Mouse (Mus musculus) heart, adult 9 months (tissue): Measurements from ENCODE around the gene Tctn1.

ENCODE experiments used
- DNase-seq, 2 experiments: peaks; one replicate each; pipeline ENCODE4 v3.0.0; 2022; ENCODE audit warnings: low spot score in 2 of 2

The Tctn1 gene

DNA sequence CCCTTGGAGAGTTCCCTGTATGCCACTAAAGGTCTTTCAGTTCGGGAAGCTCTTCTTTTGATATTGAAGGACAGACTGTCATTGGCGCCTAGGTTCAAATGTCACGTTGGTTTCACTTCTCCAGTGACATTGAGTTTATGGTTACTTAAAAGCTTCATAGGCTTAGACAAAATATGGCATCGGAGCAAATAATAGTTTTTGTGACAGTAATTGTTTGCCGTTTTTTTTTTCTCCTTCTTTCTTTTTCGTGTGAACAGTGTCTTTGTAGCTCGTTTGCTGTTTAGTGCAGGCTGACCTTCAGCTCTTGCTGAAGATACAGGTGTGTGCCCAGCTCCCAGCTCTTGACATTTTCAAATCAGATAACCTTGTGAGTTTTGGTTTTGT lies 21.5 kb upstream of the Tctn1 start:
- DNase-seq: no peak

DNA sequence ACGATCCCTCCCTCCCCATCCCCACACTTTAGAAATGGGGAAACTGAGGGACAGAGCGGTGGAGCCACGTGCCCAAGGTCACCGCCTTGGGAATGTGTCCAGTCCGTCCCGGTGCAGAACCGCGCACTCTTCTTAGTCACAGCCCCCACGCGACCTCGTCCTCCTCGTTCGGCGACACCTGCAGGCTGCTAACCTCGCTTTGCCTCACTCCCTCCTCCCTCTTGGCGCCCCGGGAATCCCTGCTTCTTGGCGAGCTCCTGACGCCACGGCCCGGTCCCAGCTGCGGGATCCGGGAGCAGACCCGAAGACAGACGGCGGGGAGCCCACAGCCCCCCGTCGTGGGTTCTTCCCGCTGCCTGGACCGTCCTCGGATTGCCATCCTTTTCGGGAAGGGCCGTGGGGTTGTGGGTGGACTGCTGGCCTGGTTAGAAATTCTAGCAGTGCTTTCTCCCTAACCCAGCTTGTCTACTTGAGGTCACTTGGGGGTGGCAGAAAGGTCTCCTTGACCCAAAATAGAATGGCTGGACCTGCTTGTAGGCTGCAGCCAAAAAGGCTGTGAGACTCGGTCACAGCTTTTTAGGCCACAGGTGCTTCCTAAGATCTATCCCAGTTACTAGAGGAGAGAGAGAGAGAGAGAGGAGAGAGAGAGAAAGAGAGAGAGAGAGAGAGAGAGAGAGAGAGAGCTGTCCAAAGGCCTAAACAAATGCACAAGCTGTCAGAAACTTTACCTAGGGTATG lies 20.9 kb upstream of the Tctn1 start:
- peak; percentile 47 to 52 for DNase-seq

- peak; percentile 86 to 88 for DNase-seq
These were observed 20.1 kb upstream of the Tctn1 start, which contains the start of gene Pptc7 for GRCm38 (mm10) chr5:122284183-122285028. TSS of gene Pptc7 (plus strand) at chr5:122284365.

DNA sequence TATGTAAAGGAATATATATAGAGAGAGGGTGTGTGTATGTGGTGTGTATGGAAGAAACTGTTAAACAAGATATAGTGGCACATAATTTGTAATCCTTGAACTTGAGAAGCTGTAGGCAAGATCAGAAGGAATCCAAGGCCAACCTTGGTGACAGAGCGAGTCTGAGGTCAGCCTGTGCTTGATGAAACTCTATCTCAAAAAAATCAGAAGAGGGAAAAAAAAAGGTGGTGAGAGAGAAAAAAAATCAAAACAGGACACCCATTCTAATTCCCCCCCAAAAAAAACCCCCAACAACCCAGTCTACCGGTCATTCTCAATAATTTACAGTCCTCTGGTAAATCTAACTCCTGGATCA lies 19.5 kb upstream of the Tctn1 start:
- DNase-seq: no peak

DNA sequence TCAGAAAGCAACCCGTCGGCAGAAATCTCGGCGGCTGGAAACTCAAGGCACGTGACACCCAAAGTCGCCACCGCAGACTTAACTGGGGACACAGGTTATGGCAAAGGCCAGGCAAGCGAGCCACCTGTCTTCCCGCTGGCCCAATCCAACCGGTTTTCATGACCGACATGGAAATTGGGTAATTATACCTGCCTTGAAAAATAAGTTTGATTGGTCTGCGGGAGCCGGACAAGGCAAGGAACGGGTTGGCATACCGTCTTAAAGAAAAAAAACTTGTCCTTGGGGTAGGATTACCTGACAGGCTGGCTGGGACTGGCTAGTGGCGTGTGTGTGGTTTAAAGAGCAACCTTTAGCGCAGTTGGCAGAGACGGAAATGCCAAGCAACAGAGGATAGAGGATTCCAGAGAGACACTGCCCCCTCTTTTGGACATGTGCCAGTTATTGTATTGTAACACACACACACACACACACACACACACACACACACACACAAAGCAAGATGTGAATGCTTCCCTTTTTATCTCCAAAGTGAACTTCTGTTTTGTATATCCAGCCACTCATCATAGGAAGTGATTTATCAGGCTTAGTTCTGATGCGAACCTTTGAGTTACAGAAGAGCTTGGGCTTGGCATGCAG lies 16.7 kb upstream of the Tctn1 start:
- DNase-seq: no peak

- no peak for DNase-seq
These were observed 16.2 kb upstream of the Tctn1 start for GRCm38 (mm10) chr5:122280422-122280826.

GRCm38 (mm10) chr5:122279799-122280421 lies 15.7 kb upstream of the Tctn1 start:
- no peak for DNase-seq

GRCm38 (mm10) chr5:122278946-122279345 lies 14.7 kb upstream of the Tctn1 start:
- DNase-seq: no peak

DNA sequence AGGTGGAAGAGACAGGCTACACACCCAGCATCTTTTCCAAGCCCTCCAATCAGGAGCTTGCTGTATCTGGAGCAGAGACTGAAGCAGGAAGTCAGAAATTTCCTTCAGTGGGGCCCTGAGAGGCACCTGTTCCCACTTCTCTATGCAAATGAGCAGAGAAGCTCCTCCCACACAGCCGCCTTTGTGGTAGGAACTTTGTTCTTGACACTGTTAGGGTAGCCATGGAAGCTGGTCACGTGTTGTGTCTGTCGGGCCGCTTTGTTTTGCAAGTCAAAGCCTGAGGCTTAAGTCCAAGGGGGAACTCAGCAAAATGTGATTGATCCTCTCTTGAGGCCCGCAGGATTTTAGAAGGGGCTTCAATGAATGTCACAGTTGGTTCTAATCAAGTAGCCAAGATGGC lies 10.5 kb upstream of the Tctn1 start:
- DNase-seq: no peak

DNA sequence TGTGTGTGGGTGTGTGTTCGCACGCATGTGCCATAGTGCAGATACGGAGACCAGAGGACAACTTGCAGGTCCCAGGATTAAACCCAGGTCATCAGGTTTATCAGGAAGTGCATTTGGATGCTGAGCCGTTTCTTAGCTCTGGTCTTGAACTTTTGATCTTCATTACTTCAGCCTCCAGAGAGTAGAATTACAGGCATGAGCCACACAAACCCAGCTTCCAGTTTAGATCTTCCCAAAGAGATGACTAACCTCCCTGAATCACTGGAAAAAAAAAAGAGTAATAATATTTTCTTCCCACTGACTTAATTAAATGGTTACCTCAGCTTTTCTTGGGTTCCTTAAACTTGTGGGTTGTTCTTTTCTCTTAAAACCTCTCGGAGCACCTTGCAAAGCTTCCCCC lies 8.6 kb upstream of the Tctn1 start:
- no peak for DNase-seq

DNA sequence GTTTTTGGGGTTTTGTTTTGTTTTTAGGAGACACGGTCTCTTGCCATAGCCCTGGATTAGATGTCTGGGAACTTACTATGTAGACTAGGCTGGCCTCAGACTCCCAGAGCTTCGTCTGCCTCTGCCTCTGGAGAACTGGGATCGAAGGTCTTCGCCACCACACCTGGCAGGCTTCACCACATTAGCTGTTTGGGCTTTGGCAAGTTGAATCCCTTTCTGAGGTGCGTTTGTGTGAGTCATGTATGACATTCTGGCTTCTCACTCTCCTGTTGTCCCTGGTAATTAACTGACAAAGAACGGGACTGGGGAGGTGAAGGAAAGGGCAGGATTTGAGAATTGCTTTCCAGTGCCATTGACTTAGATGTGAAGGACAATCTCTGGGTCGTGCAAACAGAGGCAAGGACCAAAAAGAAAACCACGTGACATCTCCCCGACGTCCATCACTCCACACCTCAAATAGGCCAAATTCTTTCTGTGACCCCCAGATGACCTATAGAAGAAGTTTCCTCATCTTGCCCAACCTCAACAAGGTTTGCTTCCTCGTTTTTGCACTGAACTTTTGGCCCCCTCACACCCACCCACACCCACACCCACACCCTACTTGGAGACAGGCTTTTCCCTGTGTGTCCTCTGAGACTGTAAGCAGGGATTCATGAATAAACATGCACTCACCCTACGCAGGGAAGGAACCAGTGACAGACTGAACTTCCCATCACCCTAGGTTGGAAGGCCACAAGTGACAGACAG lies 4.8 kb upstream of the Tctn1 start:
- no peak for DNase-seq

DNA sequence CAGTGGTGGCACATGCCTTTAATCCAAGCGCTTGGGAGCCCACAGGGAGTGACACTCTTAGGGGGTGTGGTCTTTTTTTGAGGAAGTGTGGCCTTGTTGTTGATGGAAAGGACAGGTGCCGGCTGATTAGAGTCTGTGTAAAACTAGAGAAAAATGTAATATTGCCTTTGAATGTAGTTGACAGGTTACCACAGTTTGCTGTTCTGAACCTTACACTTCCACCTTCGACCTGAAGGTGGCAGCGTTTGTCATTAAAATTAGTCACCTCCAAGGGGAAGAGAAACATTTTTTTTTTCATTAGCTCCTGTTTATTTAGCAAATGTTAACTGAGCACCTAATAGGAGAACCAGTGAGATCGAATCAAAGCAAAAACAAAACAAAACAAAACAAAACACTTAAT lies 3.6 kb upstream of the Tctn1 start:
- peak in 1 of 2 experiments; percentile 69 for DNase-seq

- DNase-seq: no peak
These were observed 2.9 kb upstream of the Tctn1 start for GRCm38 (mm10) chr5:122267136-122267535.

DNA sequence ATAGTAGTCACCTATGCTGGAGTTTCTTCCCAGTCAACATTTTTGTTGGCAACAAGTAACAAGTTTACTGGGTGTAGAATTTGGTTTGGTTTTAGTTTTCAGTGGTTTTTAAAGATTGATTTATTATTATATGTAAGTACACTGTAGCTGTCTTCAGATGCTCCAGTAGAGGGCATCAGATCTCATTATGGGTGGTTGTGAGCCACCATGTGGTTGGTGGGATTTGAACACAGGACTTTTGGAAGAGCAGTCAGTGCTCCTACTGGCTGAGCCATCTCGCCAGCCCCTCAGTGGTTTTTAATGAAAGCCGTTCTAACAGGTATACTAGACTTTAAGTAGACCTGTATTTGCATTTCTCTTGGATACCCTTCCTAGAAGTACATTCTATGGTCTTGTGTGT lies 1.7 kb upstream of the Tctn1 start:
- no peak for DNase-seq

DNA sequence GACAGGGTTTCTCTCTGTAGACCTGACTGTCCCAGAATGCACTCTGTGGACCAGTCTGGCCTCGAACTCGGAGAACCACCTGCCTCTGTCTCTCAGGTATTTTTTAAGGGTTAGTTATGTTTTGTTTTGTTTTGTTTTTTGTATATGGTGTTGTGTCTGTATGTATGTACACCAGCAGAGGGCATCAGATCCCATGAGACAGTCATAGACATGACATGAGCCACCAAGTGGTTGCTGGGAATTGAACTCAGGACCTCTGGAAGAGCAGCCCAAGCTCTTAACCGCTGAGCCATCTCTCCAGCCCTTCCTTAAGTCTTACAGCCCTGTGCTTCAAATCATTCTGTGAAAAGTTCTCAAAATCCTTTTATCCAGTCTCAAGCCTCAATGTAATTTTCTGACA lies 927 bp upstream of the Tctn1 start:
- no peak for DNase-seq

- no peak for DNase-seq
These were observed 2.2 kb downstream of the Tctn1 start for GRCm38 (mm10) chr5:122262104-122262503.

- DNase-seq: no peak
These were observed 6.1 kb downstream of the Tctn1 start for GRCm38 (mm10) chr5:122258027-122258741.

DNA sequence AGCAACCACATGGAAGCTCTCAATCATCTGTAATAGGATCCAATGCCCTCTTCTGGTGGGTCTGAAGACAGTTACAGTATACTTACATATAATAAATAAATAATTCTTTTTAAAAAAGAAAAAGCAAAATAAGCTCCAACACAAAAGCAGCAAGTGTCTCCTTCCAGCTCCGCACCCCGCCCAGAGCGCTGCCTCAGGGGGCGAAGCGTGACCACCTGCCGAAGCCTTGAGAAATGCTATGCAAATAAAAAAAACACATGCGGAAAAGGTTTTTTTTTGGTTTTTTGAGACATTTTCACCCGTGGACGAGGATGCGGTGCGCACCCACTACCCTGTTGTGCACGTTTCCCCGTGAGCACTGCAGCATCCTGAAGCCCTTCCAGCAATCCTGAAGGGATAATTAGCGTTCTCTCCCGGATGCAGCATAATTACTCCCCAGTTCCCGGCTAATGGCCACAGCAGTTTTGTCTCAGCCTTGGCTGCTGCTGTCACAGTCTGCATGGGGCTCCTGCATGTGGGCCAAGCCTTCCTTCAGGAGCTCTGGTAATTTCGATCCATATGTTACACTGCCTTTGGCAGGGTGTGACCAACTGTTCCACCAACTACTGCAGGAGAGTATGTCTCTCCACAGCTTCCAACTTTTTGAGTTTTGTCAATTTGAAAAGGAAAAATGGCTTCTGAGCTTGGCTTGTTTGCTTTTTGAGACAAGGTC lies 12.2 kb downstream of the Tctn1 start:
- no peak for DNase-seq

- no peak for DNase-seq
These were observed 15.0 kb downstream of the Tctn1 start for GRCm38 (mm10) chr5:122249281-122249680.

- no peak for DNase-seq
These were observed 16.3 kb downstream of the Tctn1 start for GRCm38 (mm10) chr5:122247934-122248333.
